Mouse (Mus musculus): ENCODE data around the gene Mcm3. TPM values are rescaled to one million over a fixed set of nuclear protein-coding genes. Genes with fewer than 3 reads are reported as not detected.
A peak's percentile ranks its signal among the peaks of the same experiment; 100 is the strongest.

The Mcm3 gene
- 31.2 and 36.5 TPM in 2 replicates for total RNA-seq (2014; rRNA removed; ENCODE audit: low replicate concordance)
- 26.2 and 29.1 TPM in 2 replicates for polyA plus RNA-seq (2015; fragmentation: Nextera tagmentation; extraction: Ambion mirVana)

GRCm38 (mm10) chr1:20819771-20820605 is at the start of gene Mcm3:
TSS of gene Mcm3 (minus strand) at chr1:20820312.
- TF ChIP-seq CTCF (IDR thresholded peaks at IDR 0.05; ENCODE audit: low read depth) (no peak; the same call in 1 of the 2 replicates), EP300 (IDR thresholded peaks at IDR 0.05; ENCODE audit: low read depth) (peak; percentile 34; the same call in 1 of the 2 replicates)
- Histone ChIP-seq H3K4me1 (ENCODE audit: control insufficient read depth, insufficient read depth) (peaks cover 4% of the 10 kb centered on the region), H3K27ac (ENCODE audit: low read depth) (no peak within 1 kb of the TSS), H3K27me3 (ENCODE audit: control insufficient read depth, insufficient read depth, low read length) (no peaks in the 10 kb centered on the region), H3K9ac (replicated peaks; ENCODE audit: low read depth, low read length) (peak within 1 kb of the TSS; percentile 66), H3K4me3 (ENCODE audit: low read depth, low read length) (peak within 1 kb of the TSS; percentile 83), H3K36me3 (replicated peaks; ENCODE audit: control insufficient read depth, insufficient read depth, low read length) (peaks cover 19% of the 10 kb centered on the region), H3K9me3 (replicated peaks; ENCODE audit: control insufficient read depth, low read length) (no peaks in the 10 kb centered on the region), H3K4me2 (ENCODE audit: low read depth, low read length) (peak within 1 kb of the TSS; percentile 95)
- ATAC-seq (ENCODE audit: insufficient read depth, low read depth) (peak; percentile 99), DNase-seq (ENCODE audit: low spot score) (peak; percentile 99)
- under 1% methylated on average over 52 of the region's 52 CpGs for WGBS

- no peaks in the 10 kb centered on the region for H3K27me3 ChIP-seq (ENCODE audit: control insufficient read depth, insufficient read depth, low read length)
- DNase-seq (ENCODE audit: low spot score): no peak
- no peaks in the 10 kb centered on the region for H3K9me3 ChIP-seq (replicated peaks; ENCODE audit: control insufficient read depth, low read length)
- WGBS: 66% methylated on average over 9 of the region's 9 CpGs
- no peak overlapping the region for H3K9ac ChIP-seq (replicated peaks; ENCODE audit: low read depth, low read length)
- H3K4me2 ChIP-seq (ENCODE audit: low read depth, low read length): no peak overlapping the region
- ATAC-seq (ENCODE audit: insufficient read depth, low read depth): no peak
- H3K4me1 ChIP-seq (ENCODE audit: control insufficient read depth, insufficient read depth): peaks cover 10% of the 10 kb centered on the region; the same call in 1 of the 2 replicates
- H3K27ac ChIP-seq (ENCODE audit: low read depth): no peak overlapping the region
- TF ChIP-seq CTCF (IDR thresholded peaks at IDR 0.05; ENCODE audit: low read depth) (no peak), EP300 (IDR thresholded peaks at IDR 0.05; ENCODE audit: low read depth) (no peak)
- H3K4me3 ChIP-seq (ENCODE audit: low read depth, low read length): no peak overlapping the region
- H3K36me3 ChIP-seq (replicated peaks; ENCODE audit: control insufficient read depth, insufficient read depth, low read length): no peaks in the 10 kb centered on the region
Observed at GRCm38 (mm10) chr1:20868036-20868435, 47.9 kb upstream of the Mcm3 start.

GRCm38 (mm10) chr1:20867241-20867902 is 47.3 kb upstream of the Mcm3 start:
- no peaks in the 10 kb centered on the region for H3K36me3 ChIP-seq (replicated peaks; ENCODE audit: control insufficient read depth, insufficient read depth, low read length)
- no peak overlapping the region for H3K27ac ChIP-seq (ENCODE audit: low read depth)
- H3K4me1 ChIP-seq (ENCODE audit: control insufficient read depth, insufficient read depth): peaks cover 7% of the 10 kb centered on the region; the same call in 1 of the 2 replicates
- no peak for TF ChIP-seq EP300 (IDR thresholded peaks at IDR 0.05; ENCODE audit: low read depth)
- no peak for TF ChIP-seq CTCF (IDR thresholded peaks at IDR 0.05; ENCODE audit: low read depth)
- H3K27me3 ChIP-seq (ENCODE audit: control insufficient read depth, insufficient read depth, low read length): no peaks in the 10 kb centered on the region
- no peak overlapping the region for H3K4me2 ChIP-seq (ENCODE audit: low read depth, low read length)
- WGBS: 41% methylated on average over 8 of the region's 8 CpGs
- ATAC-seq (ENCODE audit: insufficient read depth, low read depth) (no peak), DNase-seq (ENCODE audit: low spot score) (peak; percentile 30)
- no peaks in the 10 kb centered on the region for H3K9me3 ChIP-seq (replicated peaks; ENCODE audit: control insufficient read depth, low read length)
- no peak overlapping the region for H3K9ac ChIP-seq (replicated peaks; ENCODE audit: low read depth, low read length)
- no peak overlapping the region for H3K4me3 ChIP-seq (ENCODE audit: low read depth, low read length)

- DNase-seq (ENCODE audit: low spot score) (no peak), ATAC-seq (ENCODE audit: insufficient read depth, low read depth) (no peak)
- no peaks in the 10 kb centered on the region for H3K9me3 ChIP-seq (replicated peaks; ENCODE audit: control insufficient read depth, low read length)
- WGBS: 55% methylated on average over 5 of the region's 5 CpGs
- no peak overlapping the region for H3K9ac ChIP-seq (replicated peaks; ENCODE audit: low read depth, low read length)
- no peaks in the 10 kb centered on the region for H3K27me3 ChIP-seq (ENCODE audit: control insufficient read depth, insufficient read depth, low read length)
- TF ChIP-seq EP300 (IDR thresholded peaks at IDR 0.05; ENCODE audit: low read depth) (no peak), CTCF (IDR thresholded peaks at IDR 0.05; ENCODE audit: low read depth) (no peak)
- H3K4me3 ChIP-seq (ENCODE audit: low read depth, low read length): no peak overlapping the region
- no peak overlapping the region for H3K27ac ChIP-seq (ENCODE audit: low read depth)
- H3K4me1 ChIP-seq (ENCODE audit: control insufficient read depth, insufficient read depth): peaks cover 6% of the 10 kb centered on the region; the same call in 1 of the 2 replicates
- no peaks in the 10 kb centered on the region for H3K36me3 ChIP-seq (replicated peaks; ENCODE audit: control insufficient read depth, insufficient read depth, low read length)
- H3K4me2 ChIP-seq (ENCODE audit: low read depth, low read length): no peak overlapping the region
Observed at GRCm38 (mm10) chr1:20863452-20864172, 43.5 kb upstream of the Mcm3 start.

GRCm38 (mm10) chr1:20861865-20862264 is 41.8 kb upstream of the Mcm3 start:
- Histone ChIP-seq H3K4me3 (ENCODE audit: low read depth, low read length) (no peak overlapping the region), H3K36me3 (replicated peaks; ENCODE audit: control insufficient read depth, insufficient read depth, low read length) (no peaks in the 10 kb centered on the region), H3K4me1 (ENCODE audit: control insufficient read depth, insufficient read depth) (no peaks in the 10 kb centered on the region), H3K27me3 (ENCODE audit: control insufficient read depth, insufficient read depth, low read length) (no peaks in the 10 kb centered on the region), H3K9ac (replicated peaks; ENCODE audit: low read depth, low read length) (no peak overlapping the region), H3K27ac (ENCODE audit: low read depth) (no peak overlapping the region), H3K4me2 (ENCODE audit: low read depth, low read length) (no peak overlapping the region), H3K9me3 (replicated peaks; ENCODE audit: control insufficient read depth, low read length) (no peaks in the 10 kb centered on the region)
- TF ChIP-seq EP300 (IDR thresholded peaks at IDR 0.05; ENCODE audit: low read depth) (no peak), CTCF (IDR thresholded peaks at IDR 0.05; ENCODE audit: low read depth) (no peak)
- WGBS: 83% methylated on average over 3 of the region's 3 CpGs
- DNase-seq (ENCODE audit: low spot score) (no peak), ATAC-seq (ENCODE audit: insufficient read depth, low read depth) (no peak)
